8 mouse cellular contexts compared by ENCODE assay signal in the genomic region with DNA sequence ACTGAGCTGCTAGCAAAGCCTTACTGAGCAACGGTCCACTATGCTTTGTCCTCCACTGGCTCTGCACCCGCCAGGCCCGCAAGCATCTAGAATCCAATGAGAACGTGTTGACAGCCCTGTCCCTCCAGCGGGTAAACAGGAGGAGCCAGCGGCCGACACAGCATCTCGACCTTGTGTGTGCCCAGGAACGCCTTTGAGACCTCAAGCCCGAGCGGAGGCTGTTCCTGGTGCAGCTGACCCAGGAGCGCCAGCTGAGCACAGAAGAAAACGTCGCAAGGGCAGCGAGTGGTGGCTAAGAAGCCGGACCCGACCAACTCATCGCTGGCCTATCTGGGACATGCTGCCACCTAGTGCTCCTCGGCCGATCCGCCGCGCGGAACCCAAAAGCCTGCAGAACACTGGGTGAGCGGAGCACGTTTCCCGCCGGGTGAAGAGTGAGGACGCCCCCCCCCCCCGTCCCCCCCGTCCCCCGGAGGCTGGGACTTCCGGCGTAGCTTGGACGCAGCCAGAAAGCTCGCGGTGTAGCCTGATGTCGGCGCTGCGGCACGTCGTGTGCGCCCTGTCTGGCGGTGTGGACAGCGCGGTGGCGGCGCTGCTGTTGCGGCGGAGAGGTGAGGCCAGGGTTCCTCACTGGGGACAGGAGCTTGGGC. TPM values are rescaled to one million over a fixed set of nuclear protein-coding genes. Genes with fewer than 3 reads are reported as not detected.
A peak's percentile ranks its signal among the peaks of the same experiment; 100 is the strongest.
DNase-seq lines count a peak whose midpoint lies in the region; ATAC-seq and TF ChIP-seq lines count a peak whose summit lies in the region.

A gene (plus strand): TSS at position 465 of the 650 bp plus-strand sequence.

- intact Hi-C loops in heart, postnatal 14 days (cut with DNase I) = no loop called here

- no peaks in the 10 kb centered on the region for H3K9me3 ChIP-seq in ES-Bruce4 (replicated peaks; ENCODE audit: control insufficient read depth, insufficient read depth, low read length, poor library complexity, severe bottlenecking)
- H3K9me3 ChIP-seq in forebrain, embryonic 14.5 days (replicated peaks; ENCODE audit: control insufficient read depth, low read length) = no peaks in the 10 kb centered on the region
- H3K9me3 ChIP-seq in neural tube, embryonic 15.5 days (replicated peaks) = no peaks in the 10 kb centered on the region

- H3K27ac ChIP-seq in ES-Bruce4 (ENCODE audit: insufficient read depth, low read length) = no peak within 1 kb of the TSS
- peak within 1 kb of the TSS; percentile 80 for H3K27ac ChIP-seq in forebrain, embryonic 14.5 days (ENCODE audit: low read depth, low read length)
- H3K27ac ChIP-seq in neural tube, embryonic 15.5 days (replicated peaks) = peak within 1 kb of the TSS; percentile 91

- no peaks in the 10 kb centered on the region for H3K27me3 ChIP-seq in ES-Bruce4 (ENCODE audit: control insufficient read depth, insufficient read depth, low read length, poor library complexity, severe bottlenecking)
- no peaks in the 10 kb centered on the region for H3K27me3 ChIP-seq in forebrain, embryonic 14.5 days (replicated peaks; ENCODE audit: control insufficient read depth, insufficient read depth, low read length)
- H3K27me3 ChIP-seq in neural tube, embryonic 15.5 days (replicated peaks) = no peaks in the 10 kb centered on the region

- peak; percentile 69 for TF ChIP-seq POLR2A in ES-Bruce4 (IDR thresholded peaks at IDR 0.05; ENCODE audit: insufficient read depth, low read length)

- H3K4me1 ChIP-seq in ES-Bruce4 (ENCODE audit: control insufficient read depth, insufficient read depth, low read length) = no peaks in the 10 kb centered on the region
- H3K4me1 ChIP-seq in forebrain, embryonic 14.5 days (ENCODE audit: control insufficient read depth, insufficient read depth, low read length) = peaks cover 8% of the 10 kb centered on the region
- peaks cover 30% of the 10 kb centered on the region for H3K4me1 ChIP-seq in neural tube, embryonic 15.5 days

- DNase-seq in forebrain, embryonic 14.5 days (ENCODE audit: low spot score) = peak; percentile 96
- DNase-seq in heart, postnatal 14 days = peak; percentile 89 to 90
- peak; percentile 94 for DNase-seq in layer of hippocampus, adult 11-12 months (ENCODE audit: low spot score)
- DNase-seq in lung, adult 18-20 months = peak; percentile 91
- DNase-seq in testis, postnatal 14 days (ENCODE audit: low spot score) = peak; percentile 87

- peak; percentile 88 for ATAC-seq in cerebellum, adult (ENCODE audit: insufficient number of reproducible peaks, low FRiP score, low TSS enrichment)
- peak; percentile 97 for ATAC-seq in forebrain, embryonic 14.5 days
- peak; percentile 95 for ATAC-seq in neural tube, embryonic 15.5 days (ENCODE audit: low FRiP score)

- WGBS in forebrain, embryonic 14.5 days = under 1% methylated on average over 50 of the region's 50 CpGs
- 1% methylated on average over 47 of the region's 50 CpGs for WGBS in neural tube, embryonic 15.5 days

- peak within 1 kb of the TSS; percentile 92 for H3K4me2 ChIP-seq in forebrain, embryonic 14.5 days (ENCODE audit: low read length)
- H3K4me2 ChIP-seq in neural tube, embryonic 15.5 days = peak within 1 kb of the TSS; percentile 81

- TF ChIP-seq CTCF in ES-Bruce4 (IDR thresholded peaks at IDR 0.05; ENCODE audit: low read depth, low read length) = peak; percentile 63

- peaks cover 27% of the 10 kb centered on the region for H3K36me3 ChIP-seq in ES-Bruce4 (ENCODE audit: control insufficient read depth, insufficient read depth, low read length, poor library complexity, severe bottlenecking)
- H3K36me3 ChIP-seq in forebrain, embryonic 14.5 days (ENCODE audit: control insufficient read depth, insufficient read depth, low read length) = peaks cover 41% of the 10 kb centered on the region
- peaks cover 18% of the 10 kb centered on the region for H3K36me3 ChIP-seq in neural tube, embryonic 15.5 days

- no peak for TF ChIP-seq EP300 in ES-Bruce4 (IDR thresholded peaks at IDR 0.05; ENCODE audit: insufficient read depth, low read depth, low read length)

- H3K9ac ChIP-seq in ES-Bruce4 (ENCODE audit: low read depth, poor library complexity, severe bottlenecking) = peak within 1 kb of the TSS; percentile 69
- peak within 1 kb of the TSS; percentile 83 for H3K9ac ChIP-seq in forebrain, embryonic 14.5 days (ENCODE audit: low read length)
- H3K9ac ChIP-seq in neural tube, embryonic 15.5 days (replicated peaks) = peak within 1 kb of the TSS; percentile 80

- H3K4me3 ChIP-seq in ES-Bruce4 (ENCODE audit: low read depth, low read length) = peak within 1 kb of the TSS; percentile 66
- H3K4me3 ChIP-seq in forebrain, embryonic 14.5 days (ENCODE audit: low read depth, low read length) = peak within 1 kb of the TSS; percentile 73
- H3K4me3 ChIP-seq in neural tube, embryonic 15.5 days (replicated peaks) = peak within 1 kb of the TSS; percentile 89

RNA-seq across cellular contexts. Expression of the gene that starts here (rescaled TPM):
- polyA plus RNA-seq in ES-Bruce4 (2011; ENCODE audit: insufficient read depth, insufficient read length, low read depth, missing spikeins) = 9.1 and 10.0 TPM in 2 replicates
- 33.5 and 39.5 TPM in 2 replicates for polyA plus RNA-seq in forebrain, embryonic 14.5 days (2014; fragmentation: Nextera tagmentation; extraction: Ambion mirVana)
- total RNA-seq in heart, postnatal 14 days (2021) = 10 to 100 TPM; 25.9 to 28.7 TPM
- 50.9 and 51.9 TPM in 2 replicates for polyA plus RNA-seq in neural tube, embryonic 15.5 days (2015; fragmentation: Nextera tagmentation; extraction: Ambion mirVana)
